Mouse (Mus musculus) bone marrow macrophage, adult 2 months (primary cell): ENCODE results near the gene Zfr.
A peak's percentile ranks its signal among the peaks of the same experiment; 100 is the strongest.

Experiments used
- CTCF ChIP-seq: IDR thresholded peaks from 2 replicates; pipeline ENCODE4 v1.5.1; 2012; ENCODE audit warnings: low read depth, mild to moderate bottlenecking, low read length, moderate library complexity
- POLR2A ChIP-seq: IDR thresholded peaks from 2 replicates; pipeline ENCODE4 v1.6.1; 2012; ENCODE audit warnings: mild to moderate bottlenecking, low read depth, low read length, borderline replicate concordance

GRCm38 (mm10) chr15:12196410-12197191 is 79.0 kb downstream of the Zfr start:
- TF ChIP-seq CTCF: peak; percentile 87
- TF ChIP-seq POLR2A: no peak
